Mouse (Mus musculus) heart, embryonic 11.5 days (tissue): ENCODE results near the gene Rasgrp3. TPM values are rescaled to one million over a fixed set of nuclear protein-coding genes. Genes with fewer than 3 reads are reported as not detected.

Experiments
- ATAC-seq: fragments of 200-750 bp; cut with Nextera tagmentation; replicated peaks from 2 replicates; pipeline ENCODE4 v1.8.0; 2017; ENCODE audit warnings: moderate library complexity; ENCODE audit not compliant: insufficient number of reproducible peaks, low FRiP score, low TSS enrichment
- H3K27ac ChIP-seq: fragments of 300-500 bp; sonication (generic); 2 replicates; pipeline ENCODE4 v1.5.1; 2014; ENCODE audit warnings: mild to moderate bottlenecking, low read depth, low read length
- H3K27me3 ChIP-seq: fragments of 300-500 bp; sonication (generic); 2 replicates; pipeline ENCODE4 v1.6.1; 2014; ENCODE audit warnings: mild to moderate bottlenecking, low read length, mixed read lengths; ENCODE audit not compliant: control insufficient read depth, insufficient read depth
- H3K36me3 ChIP-seq: fragments of 300-500 bp; sonication (generic); 2 replicates; pipeline ENCODE4 v1.6.1; 2014; ENCODE audit warnings: mild to moderate bottlenecking, low read length, moderate library complexity, mixed read lengths; ENCODE audit not compliant: control insufficient read depth, insufficient read depth
- H3K4me1 ChIP-seq: fragments of 300-500 bp; sonication (generic); 2 replicates; pipeline ENCODE4 v1.6.1; 2014; ENCODE audit warnings: low read length; ENCODE audit not compliant: control insufficient read depth, insufficient read depth
- H3K4me2 ChIP-seq: fragments of 300-500 bp; sonication (generic); 2 replicates; pipeline ENCODE4 v1.6.1; 2014; ENCODE audit warnings: mild to moderate bottlenecking, moderate library complexity
- H3K4me3 ChIP-seq: fragments of 300-500 bp; sonication (generic); 2 replicates; pipeline ENCODE4 v1.5.1; 2014; ENCODE audit warnings: low read depth, low read length
- H3K9ac ChIP-seq: fragments of 300-500 bp; sonication (generic); 2 replicates; pipeline ENCODE4 v1.6.1; 2014; ENCODE audit warnings: mild to moderate bottlenecking, low read depth, low read length, moderate library complexity
- H3K9me3 ChIP-seq: fragments of 300-500 bp; sonication (generic); replicated peaks from 2 replicates; pipeline ENCODE4 v1.6.1; 2016; ENCODE audit warnings: low read length; ENCODE audit not compliant: control insufficient read depth
- WGBS: fragments of 180-500 bp; shearing (Covaris S2); extraction: QIAGEN DNeasy Blood & Tissue Kit; methylation state at CpG from one replicate; pipeline ENCODE4 v1.1.7; 2014; ENCODE audit not compliant: insufficient replicate concordance; 5-methylcytosine and 5-hydroxymethylcytosine counted together
- polyA plus RNA-seq: library from polyadenylated mRNA; unstranded; fragments of >200 nt; fragmentation: Nextera tagmentation; extraction: Ambion mirVana; gene quantifications from 2 replicates; pipeline ENCODE4 v1.2.1, GENCODE M21; 2014

Rasgrp3 gene
- polyA plus RNA-seq, 1 experiment from 2014 or later = 18.3 TPM

- Histone ChIP-seq H3K36me3 (peaks cover 6% of the 10 kb centered on the region), H3K27ac (no peak overlapping the region), H3K4me1 (peaks cover 3% of the 10 kb centered on the region), H3K9me3 (no peaks in the 10 kb centered on the region), H3K27me3 (no peaks in the 10 kb centered on the region), H3K4me3 (no peak overlapping the region), H3K4me2 (no peak overlapping the region), H3K9ac (no peak overlapping the region)
- ATAC-seq = no peak
- WGBS = 93% methylated on average over 4 of the region's 4 CpGs
These were observed 99.9 kb downstream of the Rasgrp3 start for GRCm38 (mm10) chr17:75535612-75536011.

GRCm38 (mm10) chr17:75536396-75537049, 100.8 kb downstream of the Rasgrp3 start:
- H3K4me2 ChIP-seq = no peak overlapping the region
- H3K27ac ChIP-seq = no peak overlapping the region
- no peaks in the 10 kb centered on the region for H3K9me3 ChIP-seq
- 38% methylated on average over 6 of the region's 6 CpGs for WGBS
- no peaks in the 10 kb centered on the region for H3K27me3 ChIP-seq
- H3K36me3 ChIP-seq = peaks cover 7% of the 10 kb centered on the region
- H3K4me1 ChIP-seq = peaks cover 3% of the 10 kb centered on the region
- no peak overlapping the region for H3K9ac ChIP-seq
- H3K4me3 ChIP-seq = no peak overlapping the region
- no peak for ATAC-seq

DNA sequence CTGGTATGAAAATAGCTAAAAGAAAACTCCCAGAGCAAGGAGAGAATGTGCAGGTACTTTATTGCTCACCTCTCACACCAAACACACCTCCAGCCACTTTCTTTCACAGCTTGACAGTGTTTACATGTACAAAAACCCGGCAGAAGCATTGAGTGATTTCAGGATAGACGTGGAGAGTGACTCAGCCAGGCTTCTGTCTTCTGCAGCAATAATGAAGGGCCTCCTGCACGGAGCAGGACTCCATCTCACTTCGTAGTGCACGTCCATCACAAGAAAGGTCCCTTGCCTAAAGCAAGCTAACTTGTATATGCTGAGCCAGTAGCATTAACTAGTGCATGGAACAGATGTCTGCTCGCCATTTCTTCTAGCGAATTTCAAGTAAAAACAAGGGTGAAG, 101.4 kb downstream of the Rasgrp3 start:
- 81% methylated on average over 7 of the region's 7 CpGs for WGBS
- Histone ChIP-seq H3K4me3 (no peak overlapping the region), H3K27ac (no peak overlapping the region), H3K27me3 (no peaks in the 10 kb centered on the region), H3K9ac (no peak overlapping the region), H3K9me3 (no peaks in the 10 kb centered on the region), H3K36me3 (peaks cover 8% of the 10 kb centered on the region), H3K4me1 (peaks cover 3% of the 10 kb centered on the region), H3K4me2 (no peak overlapping the region)
- no peak for ATAC-seq

DNA sequence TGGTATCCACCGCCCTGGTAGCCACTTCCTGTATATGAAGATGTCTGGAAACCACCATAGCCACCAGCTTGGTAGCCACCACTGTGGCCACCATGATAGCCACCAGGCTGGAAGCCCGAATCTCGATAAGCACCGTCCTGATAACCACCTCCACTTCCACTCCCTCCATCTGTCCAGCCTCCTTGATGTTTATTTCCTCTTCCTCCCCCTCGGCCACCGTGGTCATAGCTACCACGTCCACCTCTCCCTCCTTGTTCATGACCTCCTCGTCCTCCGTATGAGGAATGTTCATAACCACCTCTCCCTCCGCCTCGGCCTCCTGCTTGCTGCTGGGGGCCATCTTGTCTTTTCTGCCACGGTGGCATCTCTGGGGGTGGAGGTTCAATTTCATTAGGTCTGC, 102.7 kb downstream of the Rasgrp3 start:
- H3K36me3 ChIP-seq = peaks cover 8% of the 10 kb centered on the region
- no peak overlapping the region for H3K27ac ChIP-seq
- ATAC-seq = no peak

DNA sequence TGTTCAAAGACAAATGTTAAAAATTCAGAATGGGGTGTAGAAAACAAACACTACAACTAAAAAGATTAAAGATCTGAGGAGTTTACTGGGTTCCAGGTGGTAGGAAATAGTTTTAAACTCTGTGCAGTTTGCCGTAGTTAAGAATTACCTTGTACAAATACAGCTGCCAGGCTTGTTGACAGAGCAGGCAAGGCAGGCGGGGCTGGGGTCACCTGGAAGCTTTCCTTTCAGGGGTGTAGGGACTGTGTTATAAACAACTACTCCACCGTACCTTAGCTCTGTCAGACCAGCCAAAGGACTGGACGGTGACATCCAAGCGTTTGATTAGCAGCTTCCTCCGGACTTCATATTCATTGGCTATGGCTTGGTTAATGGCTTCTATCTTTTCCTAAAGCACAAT, 103.4 kb downstream of the Rasgrp3 start:
- no peak overlapping the region for H3K4me3 ChIP-seq
- H3K4me2 ChIP-seq = no peak overlapping the region
- H3K9ac ChIP-seq = no peak overlapping the region
- H3K27ac ChIP-seq = no peak overlapping the region
- H3K27me3 ChIP-seq = no peaks in the 10 kb centered on the region
- H3K9me3 ChIP-seq = no peaks in the 10 kb centered on the region
- 80% methylated on average over 6 of the region's 6 CpGs for WGBS
- peaks cover 6% of the 10 kb centered on the region for H3K4me1 ChIP-seq
- ATAC-seq = no peak
- peaks cover 8% of the 10 kb centered on the region for H3K36me3 ChIP-seq

More for the DNA sequence above, 102.7 kb downstream of the Rasgrp3 start:
- 83% methylated on average over 12 of the region's 12 CpGs for WGBS
- no peaks in the 10 kb centered on the region for H3K9me3 ChIP-seq
- H3K4me2 ChIP-seq = no peak overlapping the region
- H3K27me3 ChIP-seq = no peaks in the 10 kb centered on the region
- no peak overlapping the region for H3K9ac ChIP-seq
- H3K4me3 ChIP-seq = no peak overlapping the region
- H3K4me1 ChIP-seq = peaks cover 3% of the 10 kb centered on the region

DNA sequence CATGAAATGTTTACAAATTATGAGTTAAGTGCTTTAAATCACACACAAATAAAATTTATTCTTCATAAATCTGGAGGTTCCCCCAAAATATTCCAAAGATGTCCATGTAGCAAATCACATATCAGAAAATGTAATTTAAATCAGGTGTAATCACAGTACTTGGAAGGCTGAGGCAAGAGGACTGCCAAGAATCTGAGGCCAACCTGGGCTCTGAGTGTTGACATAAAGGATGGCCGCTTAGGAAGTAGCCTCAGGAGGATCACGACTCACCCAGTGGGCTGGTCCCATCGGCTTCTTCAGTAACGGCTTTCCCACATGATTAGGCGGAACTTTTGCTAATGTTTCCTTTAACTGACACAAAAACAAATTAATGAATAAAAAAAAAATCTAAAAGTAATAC, 104.1 kb downstream of the Rasgrp3 start:
- H3K9me3 ChIP-seq = no peaks in the 10 kb centered on the region
- H3K4me1 ChIP-seq = peaks cover 9% of the 10 kb centered on the region
- ATAC-seq = no peak
- H3K4me2 ChIP-seq = no peak overlapping the region
- no peak overlapping the region for H3K4me3 ChIP-seq
- 64% methylated on average over 5 of the region's 5 CpGs for WGBS
- peaks cover 8% of the 10 kb centered on the region for H3K36me3 ChIP-seq
- H3K27me3 ChIP-seq = no peaks in the 10 kb centered on the region
- H3K27ac ChIP-seq = no peak overlapping the region
- H3K9ac ChIP-seq = no peak overlapping the region

DNA sequence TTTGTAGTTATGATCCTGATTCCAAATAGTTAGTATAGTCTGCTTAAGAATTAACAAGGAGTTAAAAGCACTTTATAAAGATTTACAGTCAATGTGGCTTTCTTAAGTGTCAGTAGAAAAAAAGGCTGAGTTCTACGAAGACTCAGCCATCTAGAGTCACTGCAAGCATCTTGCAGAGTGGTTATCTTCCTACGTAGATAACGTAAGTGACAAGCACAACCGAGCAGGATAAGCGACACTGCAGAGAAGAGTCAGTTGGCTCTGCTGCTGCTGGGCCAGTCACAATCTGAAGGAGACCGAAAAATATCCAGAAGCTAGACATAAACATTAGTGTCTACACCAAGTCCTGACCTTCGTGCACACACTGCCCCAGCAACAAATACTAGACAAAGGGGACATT, 107.7 kb downstream of the Rasgrp3 start:
- Histone ChIP-seq H3K9me3 (no peaks in the 10 kb centered on the region), H3K4me3 (no peak overlapping the region), H3K36me3 (peaks cover 16% of the 10 kb centered on the region), H3K4me1 (peaks cover 11% of the 10 kb centered on the region), H3K27ac (no peak overlapping the region), H3K27me3 (no peaks in the 10 kb centered on the region), H3K4me2 (no peak overlapping the region), H3K9ac (no peak overlapping the region)
- ATAC-seq = no peak
- 26% methylated on average over 7 of the region's 7 CpGs for WGBS

DNA sequence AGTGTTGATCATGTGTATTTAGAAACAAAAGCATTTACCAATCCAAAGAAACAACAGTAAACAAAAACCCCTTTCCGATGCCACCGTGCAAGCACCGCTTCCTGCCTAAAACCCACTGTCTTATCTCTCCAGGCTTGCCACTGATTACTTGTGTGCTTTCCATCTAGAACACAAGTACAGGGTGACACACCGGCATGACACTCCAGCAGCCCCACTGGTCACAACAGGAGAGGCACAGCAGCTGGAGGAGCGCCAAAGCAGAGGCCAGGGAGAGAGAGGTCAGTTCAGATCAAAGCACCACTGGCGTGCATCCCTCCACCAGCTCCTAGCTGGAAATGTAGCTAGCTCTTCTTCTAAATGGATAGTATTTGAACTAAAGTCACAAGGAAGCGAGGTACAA, 108.6 kb downstream of the Rasgrp3 start:
- Histone ChIP-seq H3K4me1 (peaks cover 11% of the 10 kb centered on the region), H3K27ac (0 out of 2 replicates have a peak overlapping the region, but pooled peaks have one; percentile 35), H3K9ac (no peak overlapping the region), H3K27me3 (no peaks in the 10 kb centered on the region), H3K36me3 (peaks cover 16% of the 10 kb centered on the region), H3K9me3 (no peaks in the 10 kb centered on the region), H3K4me2 (no peak overlapping the region; the same call in 1 of the 2 replicates), H3K4me3 (no peak overlapping the region)
- ATAC-seq = no peak
- 31% methylated on average over 7 of the region's 7 CpGs for WGBS
